Mouse (Mus musculus): ENCODE measurements at regions not wholly inside any gene's neighbourhood (a gene's known extent, or its start where the extent isn't known, plus 50 kb on each side); places are given as distances from the start of the nearest gene placed in this dataset.

DNA sequence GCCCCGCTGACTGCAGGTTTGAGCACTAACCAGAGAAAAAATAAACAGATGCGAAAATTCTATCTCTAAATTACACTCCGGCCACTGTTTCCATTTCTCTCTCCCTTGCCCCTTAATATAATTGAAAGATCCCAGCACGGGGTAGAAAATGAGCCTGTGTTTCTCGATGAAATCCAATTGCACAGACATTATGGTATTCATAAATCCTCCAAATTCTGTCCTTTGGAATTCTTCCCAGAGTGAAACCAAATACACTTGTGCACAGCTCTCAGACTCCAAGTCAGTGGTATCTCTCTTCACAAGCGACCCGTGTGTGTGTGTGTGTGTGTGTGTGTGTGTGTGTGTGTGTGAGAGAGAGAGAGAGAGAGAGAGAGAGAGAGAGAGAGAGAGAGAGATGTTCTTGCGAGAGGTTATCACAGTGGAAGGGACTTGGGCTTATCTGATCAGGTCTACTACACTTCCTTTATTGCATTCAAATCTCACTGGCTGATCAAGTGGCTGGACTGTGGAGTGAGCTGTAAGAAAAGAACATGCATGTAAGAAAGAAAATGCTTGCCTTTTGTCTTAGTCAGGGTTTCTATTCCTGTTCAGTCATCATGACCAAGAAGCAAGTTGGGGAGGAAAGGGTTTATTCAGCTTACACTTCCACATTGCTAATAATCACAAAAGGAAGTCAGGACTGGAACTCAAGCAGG lies 529.6 kb upstream of the Gm19410 start:
- TF ChIP-seq USF1 (IDR thresholded peaks at IDR 0.05; ENCODE audit: low read depth, low read length) (no peak), POLR2A (IDR thresholded peaks at IDR 0.05; ENCODE audit: control insufficient read depth in 1 of 2, insufficient read depth in 1 of 2, low read depth in 1 of 2, low read length in 2 of 2, poor library complexity in 1 of 2) (no peak)
